ENCODE assay signal across 36 mouse cellular contexts in genomic region chr4:49407957-49408356, GRCm38 (mm10). TPM values are rescaled to one million over a fixed set of nuclear protein-coding genes. Genes with fewer than 3 reads are reported as not detected.
"Had no signal": no experiment of that assay in that cellular context is flagged by ENCODE, and none has a peak within 500 bp of the region (broad histone marks: within the 10 kb centered on the region; RNA-seq: fewer than 3 reads in every experiment).

Gene Acnat2, minus strand, starts transcription at chr4:49408151.

RNA-seq across cellular contexts. Expression of gene Acnat2, which starts in this region (rescaled TPM):
- total RNA-seq: heart, adult 8-10 months; heart, postnatal 10 days; heart, postnatal 14 days; heart, postnatal 25 days; heart, postnatal 36 days; heart, postnatal 4 days; hematopoietic stem cell, adult 5-6 weeks; hindbrain, postnatal 0 days; layer of hippocampus, adult 18-20 months; layer of hippocampus, adult 2 months; layer of hippocampus, postnatal 10 days; layer of hippocampus, postnatal 14 days; layer of hippocampus, postnatal 36 days; left cerebral cortex, adult 18-20 months; left cerebral cortex, adult 2 months had no signal
- polyA plus RNA-seq: heart, embryonic 10.5 days; heart, embryonic 11.5 days; heart, embryonic 12.5 days; heart, embryonic 13.5 days; heart, embryonic 14.5 days; heart, embryonic 15.5 days; heart, embryonic 16.5 days; heart, postnatal 0 days; hindbrain, embryonic 10.5 days; hindbrain, embryonic 11.5 days; hindbrain, embryonic 12.5 days; hindbrain, embryonic 13.5 days; hindbrain, embryonic 14.5 days; hindbrain, embryonic 15.5 days; hindbrain, embryonic 16.5 days; hindbrain, postnatal 0 days; inflammation-experienced regulatory T-cells, adult 6 months; intestine, embryonic 14.5 days; intestine, embryonic 15.5 days; intestine, embryonic 16.5 days; intestine, postnatal 0 days; large intestine, adult 2 months had no signal
